Mouse (Mus musculus): ENCODE data around the gene Rarb. TPM values are rescaled to one million over a fixed set of nuclear protein-coding genes. Genes with fewer than 3 reads are reported as not detected.

Rarb gene
- total RNA-seq, 2 experiments from 2014 or later, result 8.3 to 29.8 TPM

- DNase-seq (ENCODE audit: low spot score in 2 of 2), result peak in 1 of 2 experiments; percentile 89
- intact Hi-C loops (cut with DNase I), result loop anchor here (2.0 to 10.0 kb wide), 2 partner anchors 68 to 876 kb away; no protein-coding TSS in a partner anchor
These were observed 80.4 kb downstream of the Rarb start for GRCm38 (mm10) chr14:16738538-16738937.

GRCm38 (mm10) chr14:16737781-16738180 lies 81.2 kb downstream of the Rarb start:
- intact Hi-C loops (cut with DNase I), result loop anchor here (2.0 to 10.0 kb wide), 2 partner anchors 67 to 877 kb away; no protein-coding TSS in a partner anchor
- DNase-seq (ENCODE audit: low spot score in 2 of 2), result peak in 1 of 2 experiments; percentile 61

GRCm38 (mm10) chr14:16735331-16736012 lies 83.5 kb downstream of the Rarb start:
- no peak for DNase-seq (ENCODE audit: low spot score in 2 of 2)
- intact Hi-C loops (cut with DNase I), result loop anchor here (10.0 kb wide), 1 partner anchor 879 kb away; no protein-coding TSS in a partner anchor

GRCm38 (mm10) chr14:16733595-16734298 lies 85.2 kb downstream of the Rarb start:
- intact Hi-C loops (cut with DNase I), result loop anchor here (5.0 to 10.0 kb wide), 2 partner anchors 36 to 881 kb away; no protein-coding TSS in a partner anchor
- no peak for DNase-seq (ENCODE audit: low spot score in 2 of 2)

- intact Hi-C loops (cut with DNase I), result loop anchor here (5.0 to 10.0 kb wide), 2 partner anchors 35 to 883 kb away; no protein-coding TSS in a partner anchor
- no peak for DNase-seq (ENCODE audit: low spot score in 2 of 2)
These were observed 86.9 kb downstream of the Rarb start for GRCm38 (mm10) chr14:16732054-16732453.

GRCm38 (mm10) chr14:16728175-16728838 lies 90.6 kb downstream of the Rarb start:
- intact Hi-C loops (cut with DNase I), result no loop called here

GRCm38 (mm10) chr14:16723991-16724390 lies 95.0 kb downstream of the Rarb start:
- DNase-seq (ENCODE audit: low spot score in 2 of 2), result no peak
- intact Hi-C loops (cut with DNase I), result no loop called here

More at GRCm38 (mm10) chr14:16728175-16728838, 90.6 kb downstream of the Rarb start:
- DNase-seq (ENCODE audit: low spot score in 2 of 2), result no peak

- intact Hi-C loops (cut with DNase I), result no loop called here
- DNase-seq (ENCODE audit: low spot score in 2 of 2), result no peak
These were observed 101.1 kb downstream of the Rarb start for GRCm38 (mm10) chr14:16717821-16718220.

- DNase-seq (ENCODE audit: low spot score in 2 of 2), result no peak
- intact Hi-C loops (cut with DNase I), result no loop called here
These were observed 104.5 kb downstream of the Rarb start for GRCm38 (mm10) chr14:16714344-16714955.

- intact Hi-C loops (cut with DNase I), result no loop called here
- no peak for DNase-seq (ENCODE audit: low spot score in 2 of 2)
These were observed 105.2 kb downstream of the Rarb start for GRCm38 (mm10) chr14:16713773-16714172.

GRCm38 (mm10) chr14:16699228-16699627 lies 119.7 kb downstream of the Rarb start:
- no peak for DNase-seq (ENCODE audit: low spot score in 2 of 2)
- intact Hi-C loops (cut with DNase I), result loop anchor here (5.0 kb wide), 1 partner anchor 33 kb away; no protein-coding TSS in a partner anchor

GRCm38 (mm10) chr14:16695453-16696120 lies 123.4 kb downstream of the Rarb start:
- peak; percentile 18 to 79 for DNase-seq (ENCODE audit: low spot score in 2 of 2)
- intact Hi-C loops (cut with DNase I), result loop anchor here (5.0 kb wide), 1 partner anchor 37 kb away; no protein-coding TSS in a partner anchor

GRCm38 (mm10) chr14:16678335-16678734 lies 140.6 kb downstream of the Rarb start:
- DNase-seq (ENCODE audit: low spot score in 2 of 2), result peak in 1 of 2 experiments; percentile 30
- intact Hi-C loops (cut with DNase I), result no loop called here

- DNase-seq (ENCODE audit: low spot score in 2 of 2), result no peak
- intact Hi-C loops (cut with DNase I), result no loop called here
These were observed 141.9 kb downstream of the Rarb start for GRCm38 (mm10) chr14:16677081-16677480.

GRCm38 (mm10) chr14:16670571-16670970 lies 148.4 kb downstream of the Rarb start:
- intact Hi-C loops (cut with DNase I), result loop anchor here (2.0 to 5.0 kb wide), 3 partner anchors 68 to 153 kb away; no protein-coding TSS in a partner anchor
- DNase-seq (ENCODE audit: low spot score in 2 of 2), result peak; percentile 25 to 81

- intact Hi-C loops (cut with DNase I), result no loop called here
- DNase-seq (ENCODE audit: low spot score in 2 of 2), result no peak
These were observed 179.6 kb downstream of the Rarb start for GRCm38 (mm10) chr14:16639153-16639943.

GRCm38 (mm10) chr14:16613975-16614374 lies 205.0 kb downstream of the Rarb start:
- intact Hi-C loops (cut with DNase I), result no loop called here
- DNase-seq (ENCODE audit: low spot score in 2 of 2), result no peak

GRCm38 (mm10) chr14:16605480-16605879 lies 213.5 kb downstream of the Rarb start:
- intact Hi-C loops (cut with DNase I), result no loop called here
- DNase-seq (ENCODE audit: low spot score in 2 of 2), result peak in 1 of 2 experiments; percentile 31
